Mouse (Mus musculus) 3134 (cell line): ENCODE measurements around the gene Polg.

Source experiments
- DNase-seq: peaks from one replicate; pipeline ENCODE4 v3.0.0-alpha.2; 2011; ENCODE audit warnings: low spot score; ENCODE audit not compliant: insufficient read length; ENCODE audit errors: extremely low read depth

The Polg gene

DNA sequence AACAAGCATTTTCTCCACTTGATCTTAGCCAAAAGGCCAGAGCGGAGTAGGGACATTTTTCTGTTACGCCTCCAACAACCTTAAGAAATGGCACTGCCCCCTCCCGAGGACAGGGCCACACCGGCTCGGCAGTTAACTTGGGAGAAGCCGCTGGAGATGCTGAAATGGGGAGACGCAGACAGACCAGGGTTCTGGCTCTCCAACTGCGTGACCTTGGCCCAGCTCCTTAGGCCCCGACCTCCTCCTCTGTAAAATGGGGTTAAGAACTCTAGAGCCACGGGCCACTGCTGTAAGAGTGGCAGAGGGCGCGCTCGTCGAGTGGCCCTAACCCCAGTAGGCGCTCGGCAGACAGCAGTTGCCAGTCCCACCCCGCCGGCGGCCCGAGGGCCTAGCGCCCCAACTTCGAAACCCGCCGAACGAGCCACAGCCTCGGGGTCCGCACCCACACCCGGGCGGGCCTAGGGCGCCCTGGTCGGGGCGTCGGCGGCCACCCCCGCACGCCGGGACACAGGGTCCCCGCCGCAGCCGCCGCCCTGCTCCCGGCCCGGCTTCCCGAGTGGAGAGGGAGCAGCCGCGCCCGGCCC, 609 bp downstream of the Polg start:
- DNase-seq: peak; percentile 69

DNA sequence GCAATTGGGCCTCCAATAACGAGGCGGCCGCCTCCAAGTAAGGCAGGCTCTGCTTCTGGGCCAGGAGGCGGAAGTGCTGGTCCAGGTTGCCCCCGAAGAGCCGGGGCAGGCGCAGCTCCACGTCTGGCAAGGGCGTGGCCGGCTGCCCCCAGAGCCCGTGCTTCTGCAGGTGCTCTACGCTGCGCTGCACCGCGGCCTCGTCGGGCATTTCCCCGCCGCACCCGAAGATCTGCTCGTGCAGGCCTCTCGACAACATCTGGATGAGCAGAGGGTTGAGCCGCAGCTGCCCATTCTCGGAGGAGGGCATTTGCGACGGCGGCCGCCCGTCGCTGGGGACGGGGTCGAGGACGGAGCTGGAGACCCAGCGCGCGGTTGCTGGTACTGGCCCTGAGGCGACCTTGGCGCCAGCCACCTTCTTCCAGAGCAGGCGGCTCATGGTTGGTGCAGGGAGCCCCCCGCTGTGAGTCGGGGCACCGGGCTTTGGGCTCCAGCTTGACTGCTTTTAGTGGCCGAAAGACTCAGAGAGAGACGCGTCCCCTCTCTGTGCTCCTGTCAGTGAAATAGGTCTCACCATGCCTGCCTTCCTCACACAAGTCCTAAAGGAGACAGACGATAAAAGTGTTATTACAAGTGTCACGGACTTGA, 1.3 kb downstream of the Polg start:
- DNase-seq: peak; percentile 23

DNA sequence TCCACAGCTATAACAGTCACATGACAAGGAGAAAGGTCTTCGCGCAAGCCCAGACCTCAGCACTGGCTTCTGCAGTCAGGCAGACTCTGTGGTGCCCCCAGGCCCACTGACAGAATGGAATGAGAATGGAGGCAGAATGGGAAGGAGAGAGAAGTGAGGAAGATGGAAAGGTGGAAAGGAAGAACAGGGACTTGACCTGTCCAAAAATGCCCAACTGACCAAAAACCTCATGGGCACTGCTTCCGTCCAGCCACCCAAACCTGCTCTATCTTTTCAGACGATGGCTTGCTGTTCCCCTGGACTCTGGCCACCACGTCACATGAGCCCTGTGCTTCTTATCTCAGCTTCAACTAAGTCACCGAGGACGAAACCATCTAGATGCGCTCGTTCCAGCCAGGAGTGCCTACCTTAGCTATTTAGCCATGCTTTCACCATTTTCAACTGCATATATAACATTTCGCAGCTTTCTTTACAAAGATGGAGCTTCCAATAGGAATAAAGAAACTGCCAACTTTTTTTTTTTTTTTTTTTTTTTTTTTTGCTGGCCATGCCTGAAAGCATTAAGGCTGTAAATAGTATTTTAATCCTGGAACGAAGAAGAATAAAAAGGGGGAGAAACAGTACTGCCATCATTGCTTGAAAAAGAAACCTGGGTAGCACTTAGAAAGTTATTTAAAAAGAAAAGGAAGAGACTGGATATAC, 2.6 kb downstream of the Polg start:
- DNase-seq: no peak

DNA sequence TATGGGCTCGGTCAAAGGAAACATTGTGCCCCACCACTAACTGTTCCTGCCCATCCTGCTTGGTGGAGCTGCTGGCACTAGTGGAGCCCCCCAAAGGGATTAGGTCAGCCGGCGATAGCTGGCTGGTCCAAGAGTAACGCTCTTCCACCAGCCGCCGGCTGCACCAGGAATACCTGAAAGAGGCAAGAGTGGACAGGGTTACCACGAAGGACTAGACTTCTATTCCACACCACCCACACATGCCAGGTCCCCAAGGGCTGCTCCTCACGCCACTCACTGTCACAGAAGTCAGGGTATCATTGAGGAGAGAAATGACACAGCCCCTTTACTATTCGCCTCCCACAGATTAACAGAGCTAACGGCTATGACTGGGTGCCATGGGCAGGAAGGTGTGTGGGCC, 4.4 kb downstream of the Polg start:
- no peak for DNase-seq

GRCm38 (mm10) chr7:79447486-79447885, 18.7 kb downstream of the Polg start:
- no peak for DNase-seq

DNA sequence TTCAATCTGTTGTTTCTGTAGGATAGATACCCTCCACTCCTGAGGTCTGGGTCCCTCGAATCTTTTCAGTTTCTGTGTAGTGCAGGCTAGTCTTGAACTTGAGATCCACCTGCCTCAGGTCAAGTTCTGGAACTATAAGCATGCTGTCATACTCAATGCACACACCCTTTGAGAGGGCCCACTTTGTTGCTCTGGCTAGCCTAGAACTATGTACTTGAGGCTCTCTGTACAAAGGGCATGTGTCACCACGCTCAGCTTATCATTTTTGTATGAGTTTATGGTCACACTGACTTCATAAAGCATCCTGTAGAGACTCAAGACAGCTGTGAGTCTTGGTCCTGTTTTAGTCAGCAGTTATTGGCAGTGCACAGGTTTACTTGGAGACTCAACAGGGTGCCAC, 19.1 kb downstream of the Polg start:
- DNase-seq: no peak

DNA sequence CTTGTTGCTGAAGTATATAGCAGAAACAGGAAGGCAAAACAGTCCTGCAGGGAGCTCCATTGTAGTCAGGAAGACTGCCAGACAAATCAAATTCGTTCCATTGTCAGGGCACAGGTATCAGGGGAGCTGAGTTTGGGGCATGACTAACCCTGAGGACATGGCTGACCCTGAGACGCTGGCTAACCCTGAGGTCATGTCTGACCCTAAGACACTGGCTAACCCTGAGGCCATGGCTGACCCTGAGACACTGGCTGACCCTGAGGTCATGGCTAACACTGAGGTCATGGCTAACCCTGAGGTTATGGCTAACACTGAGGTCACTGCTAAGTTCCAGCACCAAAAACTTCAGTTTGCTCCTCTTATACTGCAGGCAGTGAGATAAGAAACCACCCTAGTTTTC, 26.1 kb downstream of the Polg start:
- DNase-seq: no peak

DNA sequence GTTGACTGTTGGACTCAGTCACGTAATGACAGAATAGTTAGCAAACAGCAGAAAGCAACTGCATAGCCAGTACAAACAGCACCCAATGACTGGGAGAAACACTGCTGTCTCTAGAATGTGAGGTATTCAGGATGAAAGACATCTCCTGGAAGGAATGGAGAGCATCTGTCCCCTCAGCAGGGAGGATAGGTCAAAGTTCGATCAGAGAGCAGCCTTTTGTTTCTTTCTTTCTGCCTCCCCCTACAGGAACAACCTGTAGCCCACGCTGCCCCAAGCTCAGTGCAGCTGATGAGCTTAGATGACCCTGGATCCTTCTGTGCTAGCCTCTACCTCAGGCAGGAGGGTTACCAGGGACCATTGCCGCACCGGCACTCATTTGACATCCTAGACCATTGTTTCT, 37.9 kb downstream of the Polg start:
- DNase-seq: no peak

GRCm38 (mm10) chr7:79425804-79426203, 40.4 kb downstream of the Polg start:
- DNase-seq: no peak

DNA sequence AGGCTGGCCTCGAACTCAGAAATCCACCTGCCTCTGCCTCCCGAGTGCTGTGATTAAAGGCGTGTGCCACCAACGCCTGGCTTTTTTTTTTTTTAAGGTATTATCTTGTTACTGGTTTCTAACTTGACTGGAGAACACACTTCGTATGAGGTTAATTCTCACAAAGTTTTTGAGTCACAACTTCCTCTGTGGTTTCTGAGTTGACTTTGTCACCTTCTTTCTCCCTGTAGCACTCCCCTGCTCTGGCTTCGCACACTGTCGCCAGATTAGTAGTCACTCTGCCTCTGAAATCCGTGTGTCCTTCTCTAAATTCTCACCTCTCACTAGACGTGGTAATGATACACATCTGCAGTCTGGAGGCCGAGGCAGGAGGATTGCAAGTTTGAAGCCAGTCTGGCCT, 43.3 kb downstream of the Polg start:
- DNase-seq: no peak

DNA sequence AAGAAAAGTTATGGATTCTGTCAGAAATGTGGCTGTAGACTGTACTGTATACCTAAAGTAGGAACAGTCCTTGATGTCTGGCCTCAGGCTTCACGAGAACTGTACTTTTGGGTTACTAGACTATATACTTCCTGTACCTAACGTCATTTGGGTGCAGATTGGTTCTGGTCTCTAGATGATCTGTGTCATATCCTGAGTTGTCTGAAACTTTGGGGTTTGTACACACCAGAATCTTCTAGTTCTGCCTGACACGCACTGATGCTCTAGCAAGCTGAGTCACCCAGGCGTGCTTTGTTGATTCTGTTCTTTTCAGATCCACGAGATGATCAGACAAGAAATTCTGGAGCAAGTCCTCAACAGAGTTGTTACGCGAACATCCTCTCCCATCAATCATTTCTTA, 46.2 kb downstream of the Polg start:
- DNase-seq: no peak

GRCm38 (mm10) chr7:79414449-79415375, 51.5 kb downstream of the Polg start:
- DNase-seq: no peak

DNA sequence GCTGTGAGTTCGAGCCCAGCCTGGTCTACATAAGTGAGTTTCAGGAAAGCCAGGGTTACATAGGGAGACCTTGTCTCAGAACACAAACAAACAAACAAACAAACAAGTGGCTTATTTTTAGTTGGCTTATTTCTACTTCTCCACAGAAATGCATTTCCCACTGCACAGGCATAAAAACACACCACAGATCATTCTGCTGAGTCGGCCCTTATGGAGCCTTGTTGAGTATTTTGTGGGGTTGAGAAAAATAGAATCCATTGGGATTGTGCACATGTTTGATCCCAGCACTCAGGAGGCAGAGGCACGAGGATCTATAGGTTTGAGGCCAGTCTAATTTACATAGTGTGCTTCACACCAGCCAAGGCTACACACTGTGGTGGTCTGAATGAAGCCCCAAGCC, 65.9 kb downstream of the Polg start:
- DNase-seq: no peak

DNA sequence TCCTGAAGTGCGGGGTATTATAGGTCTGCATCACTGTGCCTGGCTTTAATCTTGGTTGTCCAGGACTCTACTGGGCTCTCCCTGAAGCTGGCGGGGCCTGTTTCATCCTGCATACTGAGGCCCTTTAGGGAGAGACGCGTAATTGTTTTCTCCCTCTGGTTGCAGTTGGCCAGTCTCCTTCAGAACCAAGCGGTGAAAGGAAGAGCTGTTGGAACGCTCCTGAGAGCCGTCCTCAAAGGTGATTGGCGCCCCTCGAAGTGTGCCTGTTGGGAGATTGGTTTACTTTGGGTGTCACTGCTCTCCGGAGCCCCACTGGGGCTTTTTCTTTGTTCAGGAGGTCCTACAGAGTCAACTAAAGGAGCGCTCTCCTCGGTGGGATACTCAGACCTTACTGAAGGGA, 67.2 kb downstream of the Polg start:
- no peak for DNase-seq

DNA sequence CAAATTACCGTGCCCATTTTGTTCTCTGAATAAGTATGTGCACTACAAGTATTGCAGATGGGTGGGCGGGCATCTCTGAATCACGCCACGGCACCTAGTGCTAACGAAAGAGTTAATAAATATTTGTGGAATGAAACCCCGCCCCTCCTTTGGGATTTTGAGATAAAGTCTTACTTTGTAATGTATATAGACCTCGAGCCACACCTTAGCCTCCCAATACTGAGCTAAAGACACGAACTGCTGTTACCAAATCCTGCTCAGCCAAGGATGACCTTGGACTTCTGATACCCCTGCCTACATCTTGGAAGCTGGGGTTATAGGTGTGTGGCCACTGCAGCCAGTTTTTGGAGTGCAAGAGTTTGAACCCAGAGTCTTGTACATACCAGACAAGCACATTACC, 67.7 kb downstream of the Polg start:
- DNase-seq: no peak

- no peak for DNase-seq
Observed at GRCm38 (mm10) chr7:79397446-79397963, 68.7 kb downstream of the Polg start.
